Mouse (Mus musculus) common myeloid progenitor, adult 5-6 weeks (primary cell): ENCODE results near the gene Adam1a. TPM values are rescaled to one million over a fixed set of nuclear protein-coding genes. Genes with fewer than 3 reads are reported as not detected.

Experiments
- ATAC-seq: replicated peaks from 2 replicates; pipeline ENCODE4 v1.8.0; 2016; ENCODE audit warnings: low read depth, mild to moderate bottlenecking, moderate TSS enrichment, inconsistent platforms; ENCODE audit not compliant: poor library complexity, severe bottlenecking
- total RNA-seq: library from RNA; stranded (forward); fragments of 200-1000, 187-1606 nt; gene quantifications from 2 replicates; pipeline ENCODE4 v1.2.3, GENCODE M21; 2017

Adam1a gene
- total RNA-seq, 1 experiment from 2014 or later = 3.4 TPM

DNA sequence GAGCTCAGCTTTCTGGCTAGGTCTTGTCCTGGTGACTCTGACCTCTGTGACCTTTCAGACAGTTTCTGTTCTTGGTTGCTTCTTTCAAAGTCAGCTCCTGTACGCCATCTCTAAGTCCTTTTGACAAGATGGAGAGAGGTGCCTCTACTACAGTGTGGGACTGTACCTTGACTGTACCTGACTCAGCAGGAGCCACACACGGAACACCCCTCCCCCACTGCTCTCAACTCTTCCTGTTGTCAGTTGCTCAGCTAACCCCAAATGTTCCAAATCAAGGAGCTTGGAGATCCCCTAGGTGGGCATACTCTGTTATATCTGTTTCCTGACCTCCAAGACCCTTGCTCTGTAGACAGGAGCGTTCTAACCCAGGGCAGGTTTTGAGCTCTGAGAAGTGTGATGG, 42.1 kb downstream of the Adam1a start, which contains the start of gene Adam1b:
Gene Adam1b, minus strand, starts transcription at position 205 of the 400 bp plus-strand sequence.
- no peak for ATAC-seq

DNA sequence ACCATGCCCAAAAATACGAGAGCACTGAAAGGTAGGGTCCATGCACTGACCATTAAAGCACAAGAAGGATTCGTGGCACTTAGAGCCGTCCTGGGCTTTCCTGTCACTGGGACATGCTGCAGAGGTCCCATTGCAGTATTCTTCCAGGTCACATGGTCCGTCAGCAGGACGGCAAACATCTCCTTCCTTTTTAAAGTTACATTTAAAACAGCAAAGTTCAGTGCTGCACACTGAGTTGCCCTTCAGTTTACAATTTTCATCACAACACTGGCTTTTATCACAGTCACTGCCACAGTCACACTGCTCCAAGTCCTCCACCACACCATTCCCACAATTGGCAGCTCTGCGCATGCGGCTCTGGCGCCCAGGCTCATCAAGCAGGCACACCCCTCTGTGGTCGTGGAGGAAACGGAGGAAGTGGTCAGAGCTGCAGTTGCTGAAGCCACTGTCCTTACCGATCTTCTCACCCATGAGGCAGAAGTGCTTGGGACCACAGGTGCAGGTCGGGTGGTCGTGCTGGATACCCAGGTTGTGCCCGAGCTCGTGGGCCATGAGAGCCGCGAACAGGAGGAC, 43.8 kb downstream of the Adam1a start:
- peak; percentile 89 for ATAC-seq

DNA sequence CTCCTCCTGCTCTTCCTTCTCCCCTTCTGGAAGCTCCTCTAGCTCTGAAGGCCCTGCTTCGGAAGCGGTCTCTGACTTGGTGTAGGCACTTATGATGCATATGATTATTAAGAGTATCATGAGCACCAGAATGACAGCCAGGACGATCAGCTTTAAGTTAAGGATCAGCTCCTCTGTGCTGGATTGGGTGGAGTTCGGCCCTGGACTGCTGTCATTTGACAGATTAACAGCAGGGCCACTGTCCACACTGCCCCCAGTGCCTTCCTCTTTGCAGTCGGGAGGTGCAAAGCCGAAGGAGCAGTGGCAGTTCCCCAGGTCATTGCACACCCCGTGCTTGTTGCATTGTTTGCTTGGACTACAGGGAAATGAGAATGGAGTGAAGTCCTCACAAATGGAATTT, 44.6 kb downstream of the Adam1a start:
- ATAC-seq = peak; percentile 48

DNA sequence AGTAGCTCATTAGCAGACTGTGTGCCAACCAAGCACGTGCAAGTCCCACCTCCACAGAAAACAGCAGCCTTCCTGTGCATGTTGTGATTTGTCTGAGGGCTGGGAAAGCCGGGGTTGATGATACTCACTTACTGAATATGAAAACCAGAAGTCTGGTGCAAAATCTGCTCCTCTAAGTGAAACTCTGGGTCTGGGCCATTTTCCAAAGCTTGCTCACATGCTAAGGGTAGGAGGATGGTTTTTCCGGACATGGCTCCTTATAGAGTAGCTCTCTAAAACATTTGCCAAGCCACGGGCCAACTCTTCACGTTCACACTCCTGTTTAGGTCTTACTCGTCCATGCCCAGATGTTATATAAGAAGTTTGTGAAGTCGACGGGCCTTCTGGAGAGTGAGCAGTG, 52.0 kb downstream of the Adam1a start:
- ATAC-seq = no peak

DNA sequence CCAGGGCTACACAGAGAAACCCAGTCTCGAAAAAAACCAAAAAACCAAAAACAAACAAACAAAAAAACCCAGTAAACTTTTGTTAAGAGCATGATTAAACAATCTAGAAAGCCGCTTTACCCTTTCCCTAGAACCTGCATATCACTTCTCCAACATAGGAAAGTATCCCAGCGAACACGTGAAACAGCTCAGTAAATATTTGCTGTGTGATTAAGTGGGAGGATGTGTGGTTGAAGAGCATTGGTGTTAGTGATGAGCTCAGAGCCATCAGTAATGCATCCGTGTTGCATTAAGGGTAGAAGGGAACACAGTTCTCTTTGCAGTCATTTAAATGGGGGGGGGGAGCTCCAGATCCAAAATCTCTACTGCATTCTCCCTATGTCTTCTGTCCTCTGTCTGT, 60.5 kb downstream of the Adam1a start:
- ATAC-seq = no peak

DNA sequence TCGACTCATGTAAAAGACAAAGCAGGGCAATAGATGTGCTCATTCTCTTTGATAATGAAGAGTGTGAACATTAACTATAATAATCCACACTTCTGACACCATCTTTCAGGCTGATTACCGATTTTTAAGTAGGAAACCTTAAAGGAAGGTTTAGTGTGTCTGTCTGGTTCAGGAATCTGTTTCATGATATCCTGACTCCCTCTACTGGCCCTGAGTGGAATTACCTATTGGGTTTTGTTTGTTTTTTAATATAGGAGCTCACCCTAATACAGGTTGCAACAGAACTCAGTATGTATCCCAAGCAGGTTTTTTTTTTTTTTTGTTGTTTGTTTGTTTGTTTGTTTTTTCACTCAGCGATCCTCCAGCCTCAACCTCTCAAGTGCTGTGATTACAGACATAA, 67.6 kb downstream of the Adam1a start:
- peak; percentile 76 for ATAC-seq

DNA sequence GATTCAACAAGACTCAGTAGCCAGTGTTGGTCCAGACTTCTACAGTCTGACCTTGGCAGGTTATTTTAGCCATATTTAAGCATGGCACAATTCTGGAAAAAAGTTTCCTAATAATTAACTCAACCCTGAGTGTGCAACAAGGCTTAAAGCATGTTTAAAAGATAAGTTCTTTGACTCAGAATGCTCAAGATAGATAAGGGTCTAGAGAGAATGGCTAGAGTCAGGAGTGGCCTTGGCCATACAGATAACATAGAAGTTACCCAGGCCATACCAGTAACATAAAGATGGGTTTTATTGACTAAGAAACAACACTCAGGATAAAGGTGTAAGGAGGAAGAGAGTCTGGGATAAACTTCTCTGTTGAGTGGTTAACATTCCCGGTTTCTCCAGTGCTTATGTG, 69.2 kb downstream of the Adam1a start:
- no peak for ATAC-seq

DNA sequence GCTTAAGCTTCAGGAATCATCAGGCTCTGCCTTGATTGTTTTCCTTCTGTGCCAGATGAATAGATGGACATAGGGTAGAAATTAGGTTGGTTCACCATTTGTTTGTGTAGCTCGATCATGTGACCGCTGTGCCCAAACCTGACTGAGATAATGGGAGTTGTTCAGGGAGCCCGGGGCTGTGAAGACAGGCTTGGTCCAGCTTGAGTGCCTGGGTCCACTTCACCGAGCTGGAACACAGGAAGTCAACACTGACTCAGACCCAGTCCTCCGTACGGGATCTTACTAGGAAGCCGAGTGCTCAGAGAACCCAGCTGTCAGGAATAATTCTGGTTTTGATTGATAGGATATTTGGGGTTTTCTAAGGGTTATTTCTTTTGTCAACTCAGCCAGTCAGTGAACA, 70.7 kb downstream of the Adam1a start:
- no peak for ATAC-seq

DNA sequence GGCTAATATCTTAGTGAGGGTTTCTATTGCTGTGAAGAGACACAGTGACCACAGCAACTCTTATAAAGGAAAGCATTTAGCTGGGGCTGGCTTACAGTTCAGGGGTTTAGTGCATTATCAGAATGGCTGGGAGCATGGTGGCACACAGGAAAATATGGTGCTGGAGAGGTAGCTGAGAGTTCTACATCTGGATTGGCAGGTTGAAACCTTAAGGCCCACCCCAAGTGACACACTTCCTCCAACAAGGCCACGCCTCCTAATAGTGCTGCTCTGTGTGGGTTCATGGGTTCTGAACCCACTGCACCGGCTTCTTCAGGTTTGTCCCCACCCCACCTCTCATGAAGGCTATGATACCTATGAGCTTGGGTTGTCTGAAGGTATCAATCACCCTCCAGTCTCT, 72.9 kb downstream of the Adam1a start:
- no peak for ATAC-seq

DNA sequence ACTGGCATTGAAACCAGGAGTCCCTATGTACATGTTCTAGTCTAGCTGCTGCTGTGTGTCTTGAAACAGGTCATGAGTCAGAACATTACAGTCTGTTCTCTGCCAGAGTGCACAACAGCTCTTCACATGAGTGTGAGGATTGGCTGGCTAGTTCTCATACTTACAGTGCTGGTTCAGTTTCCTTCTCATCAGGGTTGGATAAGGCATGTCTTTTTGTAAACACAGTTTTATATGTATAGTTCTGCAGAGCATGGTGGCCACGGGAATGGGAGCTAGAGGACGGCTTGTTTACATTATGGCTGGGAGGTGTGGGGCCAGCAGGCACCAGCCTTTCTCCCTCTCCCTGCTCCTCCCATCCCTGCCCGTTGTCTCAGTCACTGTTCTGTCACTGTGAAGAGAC, 75.7 kb downstream of the Adam1a start:
- no peak for ATAC-seq

Other genes starting within 250 kb of the Adam1a start
- gene Trafd1, start 159.8 kb downstream of the Adam1a start, total RNA-seq = 25.5 and 45.0 TPM in 2 replicates
- gene Naa25, start 147.5 kb downstream of the Adam1a start, total RNA-seq = 68.7 and 73.2 TPM in 2 replicates
- gene Tmem116, start 93.6 kb downstream of the Adam1a start, total RNA-seq = 0.14 TPM in 1 of 2 replicates, not detected in the other
- gene Erp29, start 93.0 kb downstream of the Adam1a start, total RNA-seq = 719 and 742 TPM in 2 replicates
- gene Adam1b, start 42.0 kb downstream of the Adam1a start, total RNA-seq = 0.23 TPM in 1 of 2 replicates, not detected in the other
- gene Gm42878, start within 50 bp of the Adam1a start, total RNA-seq = not detected in 2 replicates
- 93.8 and 95.0 TPM in 2 replicates for gene Mapkapk5, start 423 bp upstream of the Adam1a start, total RNA-seq
- gene Aldh2, start 48.3 kb upstream of the Adam1a start, total RNA-seq = 255 and 314 TPM in 2 replicates
- 1.1 TPM in 2 replicates for gene Acad12, start 73.5 kb upstream of the Adam1a start, total RNA-seq
- gene Acad10, start 115.0 kb upstream of the Adam1a start, total RNA-seq = 2.6 and 8.5 TPM in 2 replicates
- gene Brap, start 115.1 kb upstream of the Adam1a start, total RNA-seq = 68.5 and 71.9 TPM in 2 replicates
- gene Atxn2, start 165.9 kb upstream of the Adam1a start, total RNA-seq = 42.3 and 64.1 TPM in 2 replicates